Mouse (Mus musculus) liver, adult 2 months (tissue): ENCODE measurements at regions not wholly inside any gene's neighbourhood (a gene's known extent, or its start where the extent isn't known, plus 50 kb on each side); places are given as distances from the start of the nearest gene placed in this dataset.

ENCODE experiments used
- CTCF ChIP-seq: fragments of 200-500 bp; IDR thresholded peaks from 2 replicates; pipeline ENCODE4 v1.5.1; 2011; ENCODE audit warnings: low read depth, low read length, control low read depth
- POLR2A ChIP-seq: fragments of 200-500 bp; IDR thresholded peaks from 2 replicates; pipeline ENCODE4 v1.6.1; 2011; ENCODE audit warnings: low read length, control low read depth; ENCODE audit not compliant: insufficient read depth; ENCODE audit errors: extremely low read depth

- TF ChIP-seq CTCF (no peak), POLR2A (no peak)
Observed at GRCm38 (mm10) chr19:18146494-18146893, 309.1 kb upstream of the Pcsk5 start.
